Mouse (Mus musculus) forelimb bud, embryonic 11.5 days (tissue): ENCODE results near the gene Camk2g.
A peak's percentile ranks its signal among the peaks of the same experiment; 100 is the strongest.

ENCODE experiments used
- DNase-seq: peaks from one replicate; pipeline ENCODE4 v3.0.0-alpha.2; 2012; ENCODE audit warnings: low read depth, low spot score

Camk2g gene

GRCm38 (mm10) chr14:20793758-20794531 lies at the start of gene Camk2g:
TSS of gene Camk2g (minus strand) at chr14:20794088.
- peak; percentile 76 for DNase-seq

- DNase-seq: no peak
These were observed 48.7 kb upstream of the Camk2g start for GRCm38 (mm10) chr14:20842629-20843028.

DNA sequence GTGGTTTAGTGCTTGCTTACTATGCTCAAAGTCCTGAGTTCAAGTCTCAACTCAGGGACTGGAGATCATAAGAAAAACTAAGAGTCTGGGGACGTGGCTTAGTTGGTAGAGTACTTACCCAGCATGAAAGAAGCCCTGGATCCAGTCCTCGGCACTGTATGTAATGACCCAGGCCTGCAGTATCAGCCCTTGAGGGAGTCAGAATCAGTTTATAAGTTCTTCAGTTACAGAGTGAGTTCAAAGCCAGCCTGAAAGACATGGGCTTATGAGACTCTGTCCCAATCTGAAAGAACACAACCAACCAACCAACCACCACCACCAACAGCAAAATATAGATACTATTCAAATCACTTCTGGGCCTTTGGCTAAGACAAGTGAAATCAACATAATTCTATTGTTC lies 47.6 kb upstream of the Camk2g start:
- DNase-seq: no peak

GRCm38 (mm10) chr14:20837681-20838080 lies 43.8 kb upstream of the Camk2g start:
- DNase-seq: no peak

DNA sequence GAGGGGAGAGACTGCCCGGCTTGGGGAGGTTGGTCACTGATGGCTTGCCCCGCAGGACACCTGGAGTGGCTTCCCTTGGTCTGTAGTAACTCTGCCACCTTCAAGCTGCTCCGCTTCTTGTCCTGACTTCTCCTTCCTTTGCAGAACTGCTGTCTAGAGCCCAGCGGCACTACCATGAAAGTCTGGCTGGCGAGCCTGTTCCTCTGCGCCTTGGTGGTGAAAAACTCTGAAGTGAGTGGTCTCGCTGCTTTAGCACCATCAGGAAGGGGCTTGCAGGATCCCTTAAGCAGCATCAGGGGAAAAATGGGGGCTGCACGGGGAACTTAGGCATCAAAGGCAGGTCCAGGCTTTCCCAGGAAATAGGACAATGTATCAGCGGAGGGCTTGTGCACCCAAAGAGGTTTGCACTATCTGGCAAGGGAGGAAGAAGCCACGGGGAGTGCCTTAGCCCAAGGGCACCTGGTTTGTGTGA lies 43.1 kb upstream of the Camk2g start:
- no peak for DNase-seq

DNA sequence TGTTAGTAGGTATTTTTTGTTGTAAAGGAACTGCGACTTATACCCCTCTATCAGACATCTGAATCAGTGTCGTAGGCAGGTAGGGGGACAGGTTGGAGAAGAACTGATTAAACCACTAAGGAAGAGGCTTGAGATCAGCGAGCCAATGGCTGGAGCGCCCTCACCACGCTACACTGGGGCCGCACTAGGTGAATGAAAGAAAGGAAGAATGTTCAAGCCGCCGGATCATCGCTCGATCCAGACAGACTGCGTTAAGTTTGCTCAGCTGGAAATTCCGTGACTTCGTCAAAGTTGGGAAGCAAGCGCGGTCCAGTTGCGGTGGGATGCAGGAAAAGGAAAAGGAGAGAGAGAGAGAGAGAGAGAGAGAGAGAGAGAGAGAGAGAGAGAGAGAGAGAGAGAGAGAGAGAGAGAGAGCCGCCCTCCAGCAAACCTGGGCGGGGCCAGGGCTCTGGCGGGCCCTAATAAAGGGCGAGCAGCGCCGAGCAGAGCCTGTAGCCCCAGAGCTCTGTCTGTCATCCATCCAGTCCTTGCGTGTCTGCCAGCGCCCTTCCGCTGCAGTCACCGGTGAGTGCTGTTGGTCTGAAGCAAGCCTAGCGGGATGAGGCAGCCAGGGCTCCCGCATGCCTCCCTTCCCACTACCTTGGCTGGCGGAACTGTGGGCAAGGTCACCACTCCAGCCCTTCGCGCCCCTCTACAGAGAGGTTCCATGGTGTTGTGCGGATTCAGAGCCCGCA lies 42.5 kb upstream of the Camk2g start, which contains the start of gene Plau:
TSS of gene Plau (plus strand) at position 490 of the 734 bp plus-strand sequence.
- peak; percentile 71 for DNase-seq

- DNase-seq: no peak
These were observed 40.2 kb upstream of the Camk2g start for GRCm38 (mm10) chr14:20834136-20834535.

- DNase-seq: no peak
These were observed 39.6 kb upstream of the Camk2g start for GRCm38 (mm10) chr14:20833525-20833924.

DNA sequence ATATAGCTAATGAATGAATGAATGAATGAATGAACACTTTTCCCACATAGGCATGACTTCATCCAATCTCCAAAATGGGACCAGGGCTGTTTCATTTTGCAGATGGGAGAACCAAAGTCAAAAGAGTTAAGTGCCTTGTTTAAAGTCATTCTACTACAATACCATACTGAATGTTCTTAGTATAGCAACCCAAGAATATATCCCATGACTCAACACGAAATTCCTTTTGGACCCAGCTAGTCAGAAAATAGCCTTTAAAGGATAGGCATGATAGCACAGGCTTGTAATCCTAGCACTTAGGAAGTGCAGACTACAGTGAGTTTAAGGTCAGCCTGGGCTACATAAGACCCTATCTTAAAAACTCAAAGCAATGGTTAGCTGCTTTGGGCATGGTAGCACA lies 38.0 kb upstream of the Camk2g start:
- no peak for DNase-seq

GRCm38 (mm10) chr14:20831141-20831910 lies 37.4 kb upstream of the Camk2g start:
- DNase-seq: no peak

DNA sequence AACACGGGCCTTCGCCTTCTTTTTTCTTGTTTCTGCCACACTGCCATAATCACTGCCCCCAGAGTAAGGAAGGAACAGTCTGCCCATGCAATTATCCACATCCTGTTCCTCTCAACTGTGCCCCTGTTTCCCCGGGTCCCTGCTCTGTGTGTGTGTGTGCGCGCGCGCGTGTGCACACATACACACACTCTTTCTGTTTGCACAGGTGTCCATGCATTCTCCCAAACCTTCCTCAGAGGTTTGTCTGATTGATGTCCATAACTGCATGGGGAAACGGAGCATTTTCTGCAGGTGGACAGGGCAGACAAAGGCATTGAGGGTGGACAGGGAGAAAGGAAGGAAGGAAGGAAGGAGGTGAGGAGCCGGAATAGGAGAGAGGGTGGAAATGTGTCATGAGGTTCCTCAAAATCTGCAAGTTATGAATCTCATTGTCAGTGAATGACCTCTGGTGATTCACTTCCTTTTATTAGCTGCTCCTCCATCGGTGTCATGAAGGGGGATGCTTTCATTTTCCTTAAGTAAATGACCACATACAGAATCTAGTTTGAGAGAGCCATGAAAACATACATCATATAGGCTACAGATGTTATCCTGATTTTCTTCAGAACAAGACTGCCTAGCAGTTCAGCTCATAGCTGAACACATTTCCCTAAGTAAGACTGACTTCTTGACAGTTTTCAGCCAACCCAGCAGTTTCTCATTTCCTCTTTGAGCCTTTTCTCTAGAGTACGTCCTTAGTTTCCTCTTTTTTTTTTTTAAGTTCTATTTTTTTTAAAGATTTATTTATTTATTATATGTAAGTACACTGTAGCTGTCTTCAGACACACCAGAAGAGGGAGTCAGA lies 35.9 kb upstream of the Camk2g start:
- DNase-seq: no peak

- DNase-seq: no peak
These were observed 34.6 kb upstream of the Camk2g start for GRCm38 (mm10) chr14:20828524-20828923.

- no peak for DNase-seq
These were observed 33.6 kb upstream of the Camk2g start for GRCm38 (mm10) chr14:20827491-20827890.

- no peak for DNase-seq
These were observed 33.2 kb upstream of the Camk2g start for GRCm38 (mm10) chr14:20827061-20827460.

- DNase-seq: no peak
These were observed 31.6 kb upstream of the Camk2g start for GRCm38 (mm10) chr14:20825516-20825915.

GRCm38 (mm10) chr14:20824517-20824916 lies 30.6 kb upstream of the Camk2g start:
- DNase-seq: no peak

- DNase-seq: no peak
These were observed 21.6 kb upstream of the Camk2g start for GRCm38 (mm10) chr14:20815448-20815847.

GRCm38 (mm10) chr14:20811779-20812406 lies 18.0 kb upstream of the Camk2g start:
- DNase-seq: no peak

GRCm38 (mm10) chr14:20811236-20811635 lies 17.3 kb upstream of the Camk2g start:
- no peak for DNase-seq

DNA sequence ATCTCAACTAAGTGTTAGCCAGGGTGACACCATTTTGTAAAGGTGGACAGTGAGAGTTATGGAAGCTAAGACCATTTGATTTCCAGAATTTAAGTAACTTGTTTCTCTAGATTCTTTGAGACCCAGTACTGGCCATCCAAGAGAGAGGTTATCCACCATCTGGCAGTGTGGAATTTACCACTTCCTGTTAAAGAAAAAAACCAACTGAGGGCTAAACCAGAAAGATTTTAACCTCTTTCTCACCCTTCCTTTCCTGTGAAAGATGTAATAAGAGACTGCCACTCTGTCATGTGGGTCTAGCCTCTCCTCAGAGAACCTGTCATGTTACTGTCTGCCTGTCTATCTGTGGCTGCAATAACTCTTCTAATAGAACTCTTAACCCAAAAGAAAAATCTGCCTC lies 15.9 kb upstream of the Camk2g start:
- no peak for DNase-seq

DNA sequence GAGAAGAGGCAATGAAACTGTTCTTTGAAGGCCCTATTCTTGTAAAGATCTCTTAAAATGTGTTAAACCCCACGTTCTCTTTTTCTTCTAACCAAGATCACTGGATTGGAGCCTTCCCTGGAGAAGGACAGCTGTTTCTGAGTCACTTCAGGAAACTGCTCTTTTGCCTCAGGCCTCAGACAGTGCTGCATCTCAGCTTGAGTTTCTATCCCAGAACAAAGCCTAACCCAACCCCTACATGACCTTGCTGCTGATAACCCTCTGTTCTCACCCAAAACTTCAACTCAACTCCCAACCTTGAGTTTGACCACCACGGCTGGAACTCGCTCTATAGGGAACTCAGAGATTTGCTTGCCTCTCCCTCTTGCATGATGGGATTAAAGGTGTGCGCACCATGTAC lies 15.5 kb upstream of the Camk2g start:
- DNase-seq: no peak
